Mouse (Mus musculus) midbrain, embryonic 10.5 days (tissue): Measurements from ENCODE around the gene Capn13. TPM values are rescaled to one million over a fixed set of nuclear protein-coding genes. Genes with fewer than 3 reads are reported as not detected.

Source experiments
- DNase-seq: peaks from one replicate; pipeline ENCODE4 v3.0.0-alpha.2; 2017; ENCODE audit warnings: low spot score
- H3K27ac ChIP-seq: fragments of 300-500 bp; sonication (generic); replicated peaks from 2 replicates; pipeline ENCODE4 v1.5.1; 2016; ENCODE audit warnings: mild to moderate bottlenecking
- H3K27me3 ChIP-seq: fragments of 300-500 bp; sonication (generic); 2 replicates; pipeline ENCODE4 v1.6.1; 2016; ENCODE audit warnings: low read depth, mild to moderate bottlenecking; ENCODE audit not compliant: poor library complexity, severe bottlenecking
- H3K36me3 ChIP-seq: fragments of 300-500 bp; sonication (generic); 2 replicates; pipeline ENCODE4 v1.6.1; 2016; ENCODE audit warnings: mild to moderate bottlenecking, moderate library complexity
- H3K4me1 ChIP-seq: fragments of 300-500 bp; sonication (generic); 2 replicates; pipeline ENCODE4 v1.6.1; 2016
- H3K4me3 ChIP-seq: fragments of 300-500 bp; sonication (generic); 2 replicates; pipeline ENCODE4 v1.5.1; 2016; ENCODE audit warnings: mild to moderate bottlenecking, moderate library complexity
- H3K9me3 ChIP-seq: fragments of 300-500 bp; sonication (generic); replicated peaks from 2 replicates; pipeline ENCODE4 v1.6.1; 2016; ENCODE audit warnings: mild to moderate bottlenecking
- WGBS: fragments of 180-500 bp; shearing (Covaris S2); methylation state at CpG from one replicate; pipeline ENCODE4 v1.1.7; 2016; 5-methylcytosine and 5-hydroxymethylcytosine counted together
- polyA plus RNA-seq: library from polyadenylated mRNA; unstranded; fragments of >200 nt; fragmentation: Nextera tagmentation; extraction: Ambion mirVana; gene quantifications from 2 replicates; pipeline ENCODE4 v1.2.1, GENCODE M21; 2016

The Capn13 gene
- polyA plus RNA-seq, 1 experiment from 2014 or later = not detected

- no peaks in the 10 kb centered on the region for H3K36me3 ChIP-seq
- no peak overlapping the region; the same call in 1 of the 2 replicates for H3K27ac ChIP-seq
- H3K9me3 ChIP-seq = no peaks in the 10 kb centered on the region
- H3K4me1 ChIP-seq = 0 out of 2 replicates have a peak, but pooled peaks cover 2% of the 10 kb centered on the region
- DNase-seq = no peak
- H3K27me3 ChIP-seq = no peaks in the 10 kb centered on the region
- no peak overlapping the region for H3K4me3 ChIP-seq
- 69% methylated on average over 12 of the region's 12 CpGs for WGBS
Observed at GRCm38 (mm10) chr17:73258620-73259019, 142.0 kb downstream of the Capn13 start.
